Mouse (Mus musculus) lung, postnatal 0 days (tissue): ENCODE results near the gene 4930558K02Rik.
A peak's percentile ranks its signal among the peaks of the same experiment; 100 is the strongest.

Source experiments
- CTCF ChIP-seq: IDR thresholded peaks from 2 replicates; pipeline ENCODE4 v1.5.1; 2016; ENCODE audit warnings: antibody characterized with exemption, mild to moderate bottlenecking
- EP300 ChIP-seq: IDR thresholded peaks from 2 replicates; pipeline ENCODE4 v1.6.1; 2016; ENCODE audit warnings: antibody characterized with exemption, mild to moderate bottlenecking, control low read depth

- peak; percentile 76 for TF ChIP-seq CTCF
- TF ChIP-seq EP300: no peak
Measured at GRCm38 (mm10) chr1:161962465-161963377, 16.7 kb downstream of the 4930558K02Rik start.
